19 mouse cellular contexts compared by ENCODE assay signal in genomic region chr11:40715524-40715923, GRCm38 (mm10). TPM values are rescaled to one million over a fixed set of nuclear protein-coding genes. Genes with fewer than 3 reads are reported as not detected.
DNase-seq lines count a peak whose midpoint lies in the region; ATAC-seq and TF ChIP-seq lines count a peak whose summit lies in the region.
"Had no signal": no experiment of that assay in that cellular context is flagged by ENCODE, and none has a peak within 500 bp of the region (broad histone marks: within the 10 kb centered on the region; RNA-seq: fewer than 3 reads in every experiment).

No protein-coding gene starts in this region.

- H3K36me3 ChIP-seq in intestine, postnatal 0 days (ENCODE audit: control insufficient read depth, insufficient read depth), result peaks cover 53% of the 10 kb centered on the region
- H3K36me3 ChIP-seq in intestine, embryonic 15.5 days, result peaks cover 31% of the 10 kb centered on the region

- no peak overlapping the region for H3K9ac ChIP-seq in intestine, postnatal 0 days (ENCODE audit: low read depth, low read length)
- H3K9ac ChIP-seq in intestine, embryonic 15.5 days, result no peak overlapping the region
- H3K9ac ChIP-seq: embryonic facial prominence, embryonic 13.5 days; forebrain, embryonic 12.5 days; heart, embryonic 12.5 days; limb, embryonic 13.5 days; midbrain, embryonic 13.5 days; neural tube, embryonic 13.5 days had no signal

- no peak overlapping the region for H3K27ac ChIP-seq in intestine, postnatal 0 days (ENCODE audit: low read depth, low read length)
- no peak overlapping the region for H3K27ac ChIP-seq in intestine, embryonic 15.5 days
- H3K27ac ChIP-seq: embryonic facial prominence, embryonic 13.5 days; forebrain, embryonic 12.5 days; hindbrain, embryonic 10.5 days; limb, embryonic 13.5 days; midbrain, embryonic 13.5 days; neural tube, embryonic 13.5 days had no signal

- no peaks in the 10 kb centered on the region for H3K27me3 ChIP-seq in intestine, postnatal 0 days (replicated peaks; ENCODE audit: control insufficient read depth, insufficient read depth, low read length)
- H3K27me3 ChIP-seq in intestine, embryonic 15.5 days (replicated peaks), result no peaks in the 10 kb centered on the region
- H3K27me3 ChIP-seq: embryonic facial prominence, embryonic 13.5 days; forebrain, embryonic 12.5 days; heart, embryonic 12.5 days; limb, embryonic 13.5 days; midbrain, embryonic 13.5 days; neural tube, embryonic 13.5 days had no signal

- H3K9me3 ChIP-seq in intestine, postnatal 0 days (ENCODE audit: control insufficient read depth), result no peaks in the 10 kb centered on the region
- H3K9me3 ChIP-seq in intestine, embryonic 15.5 days, result no peaks in the 10 kb centered on the region
- H3K9me3 ChIP-seq: embryonic facial prominence, embryonic 13.5 days; forebrain, embryonic 12.5 days; heart, embryonic 12.5 days; hindbrain, embryonic 10.5 days; limb, embryonic 13.5 days; midbrain, embryonic 13.5 days; neural tube, embryonic 13.5 days had no signal

- no peaks in the 10 kb centered on the region for H3K4me1 ChIP-seq in intestine, postnatal 0 days (replicated peaks; ENCODE audit: control insufficient read depth, insufficient read depth, low read length)
- no peaks in the 10 kb centered on the region for H3K4me1 ChIP-seq in intestine, embryonic 15.5 days (replicated peaks)
- H3K4me1 ChIP-seq: embryonic facial prominence, embryonic 13.5 days; forebrain, embryonic 12.5 days; heart, embryonic 12.5 days; hindbrain, embryonic 10.5 days; limb, embryonic 13.5 days; midbrain, embryonic 13.5 days; neural tube, embryonic 13.5 days had no signal

- no peak overlapping the region for H3K4me2 ChIP-seq in intestine, postnatal 0 days (replicated peaks; ENCODE audit: low read depth)
- H3K4me2 ChIP-seq in intestine, embryonic 15.5 days (replicated peaks), result no peak overlapping the region
- H3K4me2 ChIP-seq: embryonic facial prominence, embryonic 13.5 days; forebrain, embryonic 12.5 days; heart, embryonic 12.5 days; limb, embryonic 13.5 days; midbrain, embryonic 13.5 days; neural tube, embryonic 13.5 days had no signal

- DNase-seq in retina, postnatal 1 day, result peak; percentile 8
- no peak for DNase-seq in retina, embryonic 14.5 days (ENCODE audit: low spot score)
- DNase-seq in MN1 (ENCODE audit: low spot score), result peak; percentile 21
- no peak for DNase-seq in ovary, adult 18-20 months (ENCODE audit: low spot score)
- no peak for DNase-seq in urinary bladder, adult 18-20 months (ENCODE audit: low spot score in 2 of 2)
- DNase-seq: cerebellum, postnatal 10 days; gastrocnemius, postnatal 10 days; kidney, adult 18-20 months had no signal

- 94% methylated on average over 5 of the region's 5 CpGs for WGBS in intestine, postnatal 0 days
- 94% methylated on average over 5 of the region's 5 CpGs for WGBS in intestine, embryonic 15.5 days

- no peak for ATAC-seq in intestine, postnatal 0 days
- ATAC-seq in intestine, embryonic 15.5 days, result no peak
- peak; percentile 71 for ATAC-seq in megakaryocyte-erythroid progenitor cell, adult 5-6 weeks (replicated peaks; ENCODE audit: low FRiP score, low TSS enrichment, poor library complexity, severe bottlenecking)
- ATAC-seq: activated CD4-positive, CD25-positive, alpha-beta regulatory T cell, adult 4 months; midbrain, embryonic 13.5 days had no signal

- peak; percentile 37; the same call in 1 of the 2 replicates for TF ChIP-seq CTCF in intestine, postnatal 0 days (IDR thresholded peaks at IDR 0.05; ENCODE audit: low read depth)

- no peak overlapping the region for H3K4me3 ChIP-seq in intestine, postnatal 0 days (ENCODE audit: low read depth, low read length)
- H3K4me3 ChIP-seq in intestine, embryonic 15.5 days (replicated peaks), result no peak overlapping the region
- H3K4me3 ChIP-seq: embryonic facial prominence, embryonic 13.5 days; forebrain, embryonic 12.5 days; heart, embryonic 12.5 days; hindbrain, embryonic 10.5 days; limb, embryonic 13.5 days; midbrain, embryonic 13.5 days; neural tube, embryonic 13.5 days had no signal

RNA-seq across cellular contexts. Expression of gene Hmmr, which starts 17.7 kb away (rescaled TPM):
- polyA plus RNA-seq in intestine, postnatal 0 days (2015; fragmentation: Nextera tagmentation; extraction: Ambion mirVana), result 8.3 and 8.7 TPM in 2 replicates
- polyA plus RNA-seq in intestine, embryonic 15.5 days (2015; fragmentation: Nextera tagmentation; extraction: Ambion mirVana), result 39.3 and 45.8 TPM in 2 replicates
- total RNA-seq in megakaryocyte-erythroid progenitor cell, adult 5-6 weeks (2014; fragmentation: Nextera tagmentation), result 55.4 and 61.8 TPM in 2 replicates
- total RNA-seq in megakaryocyte-erythroid progenitor cell, adult 5-6 weeks (2017), result 80.0 and 86.5 TPM in 2 replicates

RNA-seq across cellular contexts. Expression of gene Nudcd2, which starts 17.9 kb away (rescaled TPM):
- polyA plus RNA-seq in intestine, postnatal 0 days (2015; fragmentation: Nextera tagmentation; extraction: Ambion mirVana), result 70.3 and 71.2 TPM in 2 replicates
- polyA plus RNA-seq in intestine, embryonic 15.5 days (2015; fragmentation: Nextera tagmentation; extraction: Ambion mirVana), result 140 and 163 TPM in 2 replicates
- total RNA-seq in megakaryocyte-erythroid progenitor cell, adult 5-6 weeks (2014; fragmentation: Nextera tagmentation), result 84.4 and 118 TPM in 2 replicates
- 142 and 236 TPM in 2 replicates for total RNA-seq in megakaryocyte-erythroid progenitor cell, adult 5-6 weeks (2017)

RNA-seq across cellular contexts. Expression of gene Mat2b, which starts 20.5 kb away (rescaled TPM):
- polyA plus RNA-seq in intestine, postnatal 0 days (2015; fragmentation: Nextera tagmentation; extraction: Ambion mirVana), result 71.8 and 75.7 TPM in 2 replicates
- polyA plus RNA-seq in intestine, embryonic 15.5 days (2015; fragmentation: Nextera tagmentation; extraction: Ambion mirVana), result 85.0 and 91.2 TPM in 2 replicates
- 100.0 and 105 TPM in 2 replicates for total RNA-seq in megakaryocyte-erythroid progenitor cell, adult 5-6 weeks (2014; fragmentation: Nextera tagmentation)
- 124 and 133 TPM in 2 replicates for total RNA-seq in megakaryocyte-erythroid progenitor cell, adult 5-6 weeks (2017)

RNA-seq across cellular contexts. Expression of gene Ccng1, which starts 39.6 kb away (rescaled TPM):
- 42.0 and 44.1 TPM in 2 replicates for polyA plus RNA-seq in intestine, postnatal 0 days (2015; fragmentation: Nextera tagmentation; extraction: Ambion mirVana)
- polyA plus RNA-seq in intestine, embryonic 15.5 days (2015; fragmentation: Nextera tagmentation; extraction: Ambion mirVana), result 48.0 and 49.7 TPM in 2 replicates
- total RNA-seq in megakaryocyte-erythroid progenitor cell, adult 5-6 weeks (2014; fragmentation: Nextera tagmentation), result 73.6 and 76.9 TPM in 2 replicates
- 108 and 119 TPM in 2 replicates for total RNA-seq in megakaryocyte-erythroid progenitor cell, adult 5-6 weeks (2017)

Comparison
In these comparisons a context has a peak if more than half of its experiments do, and no peak if none do; other contexts are left out.
1. DNase-seq: peak in retina, postnatal 1 day (single experiment) and MN1 (single experiment); none in retina, embryonic 14.5 days (single experiment), ovary, adult 18-20 months (single experiment) and urinary bladder, adult 18-20 months (0 of 2).